Mouse (Mus musculus) adrenal gland (tissue): ENCODE measurements around the gene Mul1.

ENCODE experiments used
- intact Hi-C: fragments of 180-260 bp; cut with DNase I; formaldehyde crosslinking; loops from one replicate; pipeline ENCODE4 v1.15.1; 2025

The Mul1 gene

DNA sequence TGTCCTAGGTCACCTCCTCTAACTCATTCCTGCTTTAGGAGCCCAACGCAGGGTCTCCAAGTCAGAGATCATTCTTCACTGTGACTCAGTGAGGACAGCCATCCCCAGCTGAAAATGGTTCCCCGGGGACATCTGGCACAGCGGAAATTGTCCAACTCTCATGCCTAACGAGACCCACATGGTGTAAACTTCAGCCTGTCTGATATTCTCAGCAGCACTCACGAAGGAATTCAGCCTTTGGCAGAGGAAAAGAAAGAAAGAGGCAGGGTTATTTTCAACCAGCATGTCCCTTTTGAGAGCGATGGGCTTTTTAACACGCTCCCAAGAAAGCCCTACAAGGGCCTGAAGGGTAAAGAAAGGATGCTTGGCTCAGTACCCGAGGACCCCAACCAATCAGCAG, 3.1 kb upstream of the Mul1 start:
- intact Hi-C loops = no loop called here

DNA sequence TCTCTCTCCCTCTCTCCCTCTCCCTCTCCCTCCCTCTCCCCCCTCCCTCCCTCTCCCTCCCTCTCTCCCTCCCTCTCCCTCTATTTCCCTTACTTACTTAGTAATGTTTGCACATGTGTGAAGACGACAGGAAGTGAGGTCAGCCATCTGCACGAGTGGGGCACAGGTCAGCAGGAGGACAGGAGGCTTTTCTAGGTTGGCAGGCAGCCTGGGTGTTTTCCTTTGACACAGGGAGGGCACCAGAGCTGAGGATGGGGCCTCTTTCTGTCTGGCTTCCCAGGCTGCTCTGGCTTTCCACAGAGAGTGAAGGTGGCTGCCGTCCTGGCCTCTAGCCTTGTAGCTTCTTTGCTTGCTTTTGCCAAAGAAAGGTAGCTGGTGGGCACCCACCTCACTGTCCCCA, 5.6 kb downstream of the Mul1 start:
- intact Hi-C loops = no loop called here

DNA sequence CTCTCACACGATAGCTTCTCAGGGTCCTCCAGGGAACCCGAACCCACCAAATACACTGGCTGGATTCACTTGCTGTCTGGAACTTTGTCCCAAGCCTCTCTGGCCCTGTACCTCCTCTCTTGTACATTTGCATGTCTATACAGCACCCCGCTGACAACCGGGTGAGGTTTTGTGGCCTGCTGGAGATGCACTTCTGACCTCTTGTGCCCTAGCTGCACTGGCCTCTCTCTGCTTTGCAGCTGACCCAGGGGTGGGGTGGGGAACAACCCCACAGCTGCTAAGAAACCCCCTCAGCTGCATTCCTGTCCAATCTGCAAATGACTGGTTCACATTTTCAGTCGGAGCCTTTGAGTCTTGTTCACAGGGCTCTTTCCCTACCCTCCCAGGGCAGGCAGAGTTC, 10.5 kb downstream of the Mul1 start:
- intact Hi-C loops = loop anchor here (5.0 kb wide), 1 partner anchor 407 kb away; no protein-coding TSS in a partner anchor

DNA sequence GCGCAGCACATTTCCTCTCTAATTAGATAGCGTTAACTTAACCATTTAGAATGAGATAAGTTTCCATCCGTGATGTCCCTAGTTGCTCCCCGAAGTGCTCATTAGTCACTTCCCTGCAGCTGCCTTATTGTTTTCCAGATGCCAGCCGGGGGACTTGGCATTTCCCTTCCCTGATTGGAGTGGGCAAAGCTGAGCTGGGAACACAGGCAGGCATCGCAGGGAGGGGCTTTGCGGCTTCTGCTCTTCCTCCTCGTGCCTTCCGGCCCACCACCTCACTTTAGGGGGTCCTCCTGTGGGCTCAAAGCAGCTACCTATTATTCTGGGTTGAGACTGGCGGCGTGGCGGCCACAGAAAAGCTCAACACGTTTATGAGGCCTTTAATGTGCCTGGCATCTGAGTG, 12.5 kb downstream of the Mul1 start:
- intact Hi-C loops = loop anchor here (1.0 to 5.0 kb wide), 3 partner anchors 115 to 405 kb away; no protein-coding TSS in a partner anchor

DNA sequence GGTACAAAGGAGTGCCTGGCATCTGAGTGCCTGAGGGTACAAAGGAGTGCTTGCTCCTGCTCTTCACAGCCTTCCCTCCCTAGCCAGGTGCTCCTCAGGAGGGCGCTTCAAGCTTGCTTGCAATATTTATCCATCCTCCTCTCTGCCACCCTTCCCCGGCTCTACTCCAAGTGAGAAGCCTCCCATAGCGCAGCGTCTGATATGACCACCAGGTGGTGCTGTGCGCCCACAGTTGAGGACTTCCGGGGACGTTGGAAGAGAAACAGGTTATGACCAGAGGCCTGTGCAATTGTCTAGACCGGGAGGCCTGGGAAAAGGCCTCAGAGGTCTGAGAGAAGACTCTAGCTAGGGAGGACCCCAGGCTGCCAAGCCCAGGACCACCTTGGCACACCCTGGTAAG, 12.9 kb downstream of the Mul1 start:
- intact Hi-C loops = loop anchor here (1.0 to 5.0 kb wide), 3 partner anchors 115 to 405 kb away; no protein-coding TSS in a partner anchor

DNA sequence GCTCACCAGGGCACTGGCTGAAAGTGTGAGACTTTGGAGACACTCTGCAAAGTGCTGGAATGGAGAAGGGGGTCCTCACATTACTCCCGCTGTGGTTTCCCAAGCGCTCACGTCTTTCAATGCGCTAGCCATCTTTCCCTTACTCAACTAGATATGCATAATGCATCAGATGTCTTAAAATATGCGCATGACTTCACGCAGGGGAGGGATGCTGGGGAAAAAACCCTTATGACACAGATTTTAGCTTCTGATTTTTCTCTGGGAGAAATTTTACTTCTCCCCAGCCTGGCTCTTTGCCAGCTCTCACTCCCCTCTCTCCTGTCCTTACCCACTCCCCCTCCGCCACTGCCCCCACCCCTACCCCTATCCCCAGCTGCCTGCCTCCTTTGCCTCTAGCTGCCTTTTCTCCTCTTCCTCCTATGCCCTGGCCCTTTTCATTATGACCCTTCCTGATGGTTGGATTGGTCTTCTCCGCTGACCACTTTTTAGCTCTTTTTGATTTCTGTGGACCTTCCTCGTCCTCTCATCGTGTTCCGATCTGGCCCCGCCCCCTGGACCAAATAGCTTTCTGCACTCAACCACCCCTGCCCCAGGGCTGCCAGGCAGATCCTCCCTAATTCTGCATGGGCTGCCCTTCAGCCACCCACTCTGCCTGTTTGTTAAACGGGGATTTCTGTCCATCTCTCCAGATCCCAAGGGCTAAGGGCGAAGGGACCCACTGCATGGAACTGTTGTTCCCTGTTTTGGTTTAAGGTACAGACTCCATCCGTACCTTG, 13.5 kb downstream of the Mul1 start:
- intact Hi-C loops = loop anchor here (1.0 to 5.0 kb wide), 3 partner anchors 114 to 404 kb away; no protein-coding TSS in a partner anchor

DNA sequence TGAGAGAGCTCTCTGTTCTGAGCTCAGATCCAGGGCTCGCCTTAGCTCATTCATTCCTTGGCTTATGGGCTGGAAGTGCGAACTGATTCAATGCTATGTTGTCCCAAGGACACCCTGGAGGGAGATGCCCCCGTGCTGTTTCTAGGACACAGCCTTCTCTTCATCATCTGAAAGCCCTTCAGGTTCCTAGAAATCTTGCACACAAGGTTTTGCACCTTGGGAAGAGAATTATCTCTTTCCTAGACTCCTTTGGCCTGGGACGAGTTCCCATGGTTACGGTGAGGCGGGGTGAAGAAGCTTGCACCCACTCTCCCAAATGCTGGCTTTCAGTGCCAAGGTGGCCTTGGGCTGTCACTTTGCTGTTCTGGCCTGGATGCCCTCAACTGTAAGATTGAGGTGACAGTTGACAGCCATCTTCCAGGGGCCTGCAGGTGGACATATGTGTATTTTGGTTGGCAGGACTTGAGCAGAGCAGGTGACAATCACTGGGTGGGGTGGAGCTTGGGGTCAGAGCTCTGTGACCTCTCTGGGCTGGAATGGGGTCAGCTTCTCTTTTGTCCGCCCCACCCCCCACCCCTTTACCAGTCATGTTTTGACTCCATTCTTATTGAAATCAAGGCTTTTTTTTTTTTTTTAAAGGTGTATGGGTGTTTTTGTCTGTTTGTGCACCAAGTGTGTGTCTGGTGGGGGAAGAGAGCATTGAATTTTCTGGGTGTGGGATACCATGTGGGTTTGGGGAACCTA, 14.6 kb downstream of the Mul1 start:
- intact Hi-C loops = loop anchor here (5.0 kb wide), 1 partner anchor 403 kb away; no protein-coding TSS in a partner anchor

DNA sequence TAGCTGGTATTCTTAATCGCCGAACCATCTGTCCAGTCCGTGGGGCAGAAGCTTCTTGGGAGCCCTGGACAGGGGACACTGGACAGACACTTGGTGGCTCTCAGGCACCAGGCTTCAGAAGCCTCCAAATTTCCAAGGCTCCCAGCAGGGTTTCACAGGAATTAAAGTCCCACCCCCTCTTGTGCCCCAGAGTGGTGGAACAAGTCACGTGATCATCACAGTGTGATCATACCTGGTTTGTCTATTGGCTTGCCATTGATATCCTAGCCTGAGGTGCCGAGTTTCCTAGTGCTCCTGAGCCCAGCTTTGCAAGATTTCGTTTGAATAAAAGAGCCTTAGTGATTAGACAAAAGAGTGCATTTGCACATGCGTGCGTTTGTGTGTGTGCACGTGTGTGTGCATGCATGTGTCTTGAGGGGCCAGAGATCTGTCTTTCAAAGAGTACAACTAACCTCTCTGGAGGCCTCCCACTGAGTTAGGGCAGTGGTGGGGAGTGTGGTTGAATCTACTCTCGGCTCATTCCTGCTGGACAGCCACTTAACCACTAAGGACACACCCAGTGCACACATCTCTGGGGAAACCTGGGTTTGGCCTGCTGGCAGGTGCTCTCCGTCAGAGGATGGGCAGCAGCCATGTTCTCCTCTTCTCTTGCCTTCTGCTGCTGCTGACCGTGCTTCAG, 15.3 kb downstream of the Mul1 start:
- intact Hi-C loops = loop anchor here (5.0 kb wide), 1 partner anchor 403 kb away; no protein-coding TSS in a partner anchor

DNA sequence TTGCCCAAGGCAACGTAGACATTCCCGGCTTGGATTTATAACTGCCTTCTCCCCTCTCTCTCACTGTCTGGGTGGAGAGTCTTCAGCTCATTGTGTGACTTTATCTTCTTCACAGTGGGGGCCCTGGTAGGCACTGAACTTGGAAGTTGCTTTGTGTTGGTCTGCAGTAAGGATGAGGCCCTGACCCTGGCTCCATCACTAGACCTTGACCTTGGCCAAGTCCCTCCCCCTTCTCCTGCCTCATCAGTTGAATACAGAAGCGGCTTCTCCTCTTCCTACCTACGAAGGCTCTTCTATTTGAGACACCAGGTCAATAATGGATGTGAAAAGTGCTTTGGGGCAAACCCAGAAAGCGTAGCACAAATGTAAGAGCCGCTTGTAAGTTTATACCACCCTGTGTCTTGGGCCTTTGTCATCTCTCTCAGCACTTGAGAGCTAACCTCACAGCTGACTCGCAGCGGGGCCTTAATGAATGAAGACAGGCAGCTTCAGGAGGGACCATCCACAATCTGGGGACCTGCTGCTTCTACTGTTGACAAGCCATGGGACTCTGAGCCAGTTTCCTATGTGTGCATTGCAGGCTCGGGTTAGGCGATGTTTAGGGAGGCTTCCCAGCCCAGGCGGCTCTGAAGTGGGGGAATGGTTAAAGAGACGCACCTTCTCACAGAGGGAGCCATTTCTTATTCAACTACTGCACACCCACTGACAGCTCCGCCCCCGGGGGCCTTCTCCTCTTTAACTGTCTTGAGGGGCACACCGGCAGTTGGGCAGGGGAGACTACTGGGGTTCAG, 18.0 kb downstream of the Mul1 start:
- intact Hi-C loops = no loop called here

DNA sequence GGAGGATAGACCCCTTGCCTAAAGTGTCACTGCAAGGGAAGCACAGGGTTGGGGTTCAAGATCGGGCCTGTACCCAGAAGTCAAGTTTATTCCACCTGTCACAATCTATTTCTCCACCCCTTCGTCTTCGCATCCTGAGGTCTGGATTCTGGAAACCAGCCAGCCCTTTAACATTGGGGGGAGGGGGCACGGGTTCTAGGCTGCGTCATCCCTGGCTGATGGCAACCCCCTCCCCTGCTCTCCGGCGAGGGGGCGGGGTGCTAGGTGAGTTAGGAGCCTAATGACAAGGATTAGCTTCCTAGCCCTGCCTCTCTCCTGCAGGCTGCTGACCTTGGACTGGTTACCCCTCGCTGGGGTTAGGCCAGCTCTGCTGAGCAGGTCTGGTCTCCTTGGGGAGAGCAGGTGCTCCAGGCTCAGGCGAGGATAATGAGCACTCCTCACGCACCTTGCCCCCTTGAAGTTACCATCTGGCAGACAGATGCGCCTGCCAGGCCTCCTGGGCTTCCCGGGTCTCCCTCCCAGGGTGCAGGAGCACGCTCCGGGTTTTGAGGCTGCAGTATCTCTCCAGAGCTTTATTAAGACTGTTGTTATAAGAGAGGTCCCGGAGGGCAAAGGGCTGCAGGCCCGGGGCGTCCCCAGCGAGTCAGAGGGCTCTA, 18.8 kb downstream of the Mul1 start:
- intact Hi-C loops = no loop called here

DNA sequence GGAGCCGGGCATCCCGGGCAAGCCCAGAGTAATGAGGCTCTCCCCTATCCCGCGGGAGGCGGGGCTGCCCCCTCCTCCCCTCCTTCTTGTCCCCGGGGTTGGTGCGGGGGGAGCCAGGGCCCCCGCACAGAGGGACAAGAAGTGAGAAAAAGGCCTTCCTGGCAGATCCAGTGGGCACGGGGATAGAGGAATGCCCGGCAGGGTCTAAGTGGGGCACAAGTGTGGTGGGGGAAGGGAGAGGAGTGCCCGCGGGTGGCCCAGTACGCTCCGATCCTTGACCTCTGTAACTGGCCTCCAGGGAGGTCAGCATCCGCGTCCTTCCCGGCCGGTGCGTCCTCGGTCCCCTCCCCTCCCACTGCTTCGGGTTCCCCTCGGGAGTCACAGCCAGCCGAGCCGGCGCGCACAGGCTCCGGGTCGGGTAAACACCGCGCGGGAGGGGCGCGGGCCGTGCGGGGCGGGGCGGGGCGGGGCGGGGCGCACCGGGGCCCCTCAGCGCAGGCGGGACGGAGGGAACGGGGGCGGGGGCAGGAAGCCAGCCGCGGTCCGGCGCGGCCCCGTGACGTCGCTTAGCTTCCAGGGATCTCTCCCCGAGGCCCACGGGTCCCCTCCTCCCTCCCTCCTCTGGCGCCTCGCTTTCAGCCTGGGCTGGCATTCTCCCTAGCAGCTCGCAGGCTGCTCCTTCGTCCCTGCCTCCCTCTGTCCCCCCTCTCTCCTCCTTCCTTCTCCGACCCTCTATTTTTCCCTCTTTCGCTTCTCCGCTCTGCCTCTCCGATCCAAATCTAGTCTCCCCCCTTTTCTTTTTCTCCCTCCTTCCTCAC, 19.5 kb downstream of the Mul1 start, which contains the start of gene Camk2n1:
Camk2n1 (plus strand) TSS at position 562 of the 818 bp plus-strand sequence.
- intact Hi-C loops = no loop called here

DNA sequence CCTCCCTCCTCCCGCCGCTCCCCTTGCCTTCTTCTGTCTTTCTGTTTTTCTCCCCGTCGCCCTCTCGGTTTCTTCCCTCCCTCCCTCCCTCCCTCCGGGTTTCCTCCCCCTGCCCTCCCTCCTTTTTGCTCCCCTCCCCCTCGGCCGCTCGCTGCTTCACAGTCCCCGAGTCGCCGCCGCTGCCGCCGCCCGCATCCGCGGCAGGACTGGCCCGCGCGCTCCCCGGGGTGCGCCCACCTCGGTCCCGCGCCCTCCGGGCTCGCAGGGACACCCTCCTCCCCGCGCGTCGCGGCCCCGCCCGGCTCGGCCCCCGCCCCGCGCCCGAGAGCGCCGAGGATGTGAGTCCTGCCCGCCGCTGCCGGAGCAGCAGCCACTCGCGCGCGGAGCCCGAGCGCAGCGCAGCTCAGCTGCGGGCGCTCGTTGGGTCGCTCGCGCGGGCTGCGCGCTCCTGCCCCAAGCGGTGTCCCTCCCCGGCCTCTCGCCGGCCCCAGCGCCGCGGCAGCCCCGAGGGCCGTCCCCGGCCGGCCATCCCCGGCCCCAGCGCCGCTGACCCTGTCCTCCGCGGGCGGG, 20.2 kb downstream of the Mul1 start:
- intact Hi-C loops = no loop called here

DNA sequence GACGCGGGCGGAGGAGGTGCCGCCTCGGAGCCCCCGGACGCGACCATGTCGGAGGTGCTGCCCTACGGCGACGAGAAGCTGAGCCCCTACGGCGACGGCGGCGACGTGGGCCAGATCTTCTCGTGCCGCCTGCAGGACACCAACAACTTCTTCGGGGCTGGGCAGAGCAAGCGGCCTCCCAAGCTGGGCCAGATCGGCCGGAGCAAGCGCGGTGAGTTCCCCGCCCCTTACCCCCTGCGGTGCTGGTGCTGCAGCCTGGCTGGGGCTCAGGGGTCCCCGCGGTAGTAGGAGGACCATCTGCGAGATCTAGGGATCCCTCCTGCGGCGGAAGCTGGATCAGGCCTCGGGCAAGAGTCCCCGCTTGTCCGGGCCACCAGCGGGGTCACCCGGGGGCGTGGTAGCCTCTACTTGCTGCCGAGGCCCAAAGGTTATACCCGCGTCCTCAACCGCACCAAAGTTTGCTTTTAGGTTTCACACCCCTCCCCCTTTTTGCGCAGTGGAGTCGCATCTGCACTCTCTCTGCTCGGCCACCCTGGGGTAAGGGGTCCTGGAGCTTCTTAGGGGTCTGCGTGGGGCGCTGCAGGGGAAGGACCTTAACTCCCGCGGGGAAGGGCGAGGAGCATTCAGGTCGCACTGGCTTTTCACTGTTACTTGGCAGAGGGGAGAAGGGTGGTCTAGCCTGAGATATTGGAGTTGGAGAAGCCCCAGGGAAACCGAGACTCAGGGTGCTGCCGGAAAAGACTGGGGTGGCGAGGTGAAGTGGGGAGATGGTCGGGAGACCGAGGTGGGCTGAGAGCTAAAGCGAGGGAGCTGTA, 20.9 kb downstream of the Mul1 start:
- intact Hi-C loops = no loop called here

DNA sequence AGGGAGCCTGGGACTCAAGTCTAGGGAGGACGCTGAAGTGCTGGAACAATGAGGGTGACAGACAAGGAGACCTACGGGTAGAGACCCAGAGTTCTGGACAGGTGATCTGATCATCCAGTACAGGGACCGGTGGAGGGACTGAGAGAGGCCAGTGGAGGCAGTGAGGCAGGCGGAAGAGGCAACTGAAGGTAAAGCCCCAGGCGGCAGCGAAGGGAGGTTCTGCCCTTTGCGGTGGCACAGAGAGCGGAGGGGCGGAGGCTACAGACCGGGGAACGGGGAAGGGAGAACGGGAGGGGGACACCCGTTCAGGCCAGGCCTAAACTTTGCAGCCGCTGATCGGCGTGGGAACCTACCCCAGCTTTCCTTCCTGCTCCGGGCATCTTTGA, 21.5 kb downstream of the Mul1 start:
- intact Hi-C loops = no loop called here

DNA sequence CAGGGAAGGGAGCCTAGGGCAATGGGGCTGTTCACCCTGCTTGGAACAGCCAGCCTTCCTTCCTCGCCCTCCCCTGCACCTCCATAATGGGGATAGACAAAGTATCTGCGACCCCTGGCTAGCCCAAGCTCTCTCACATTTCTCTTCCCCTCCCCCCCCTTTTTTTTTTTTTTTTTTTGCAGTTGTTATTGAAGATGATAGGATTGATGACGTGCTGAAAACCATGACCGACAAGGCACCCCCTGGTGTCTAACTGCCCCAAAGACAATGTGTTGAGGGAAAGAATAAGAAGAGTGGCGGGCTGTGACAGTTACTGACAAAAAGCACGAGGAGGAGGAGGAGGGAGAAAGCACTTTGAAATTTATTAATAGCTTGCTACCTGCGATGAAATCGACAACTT, 22.1 kb downstream of the Mul1 start:
- intact Hi-C loops = no loop called here

DNA sequence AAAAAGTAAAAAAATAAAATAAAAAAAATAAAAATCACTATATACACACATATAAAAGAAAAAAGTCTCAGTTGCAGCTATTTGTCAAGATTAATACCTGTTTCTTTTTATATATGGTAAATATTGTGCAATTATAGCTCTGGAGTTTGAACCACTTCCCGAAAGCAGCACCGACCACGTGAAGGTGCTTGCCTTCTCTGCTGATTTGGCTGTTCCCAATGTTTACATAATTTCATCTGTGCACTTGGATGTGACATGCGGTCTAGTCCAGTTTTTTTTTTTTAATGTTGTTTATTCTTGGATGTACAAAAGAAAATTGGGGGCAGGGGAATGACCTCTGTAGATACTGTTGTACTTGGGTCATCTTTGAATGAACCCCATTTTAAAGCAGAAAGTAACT, 22.6 kb downstream of the Mul1 start:
- intact Hi-C loops = no loop called here

DNA sequence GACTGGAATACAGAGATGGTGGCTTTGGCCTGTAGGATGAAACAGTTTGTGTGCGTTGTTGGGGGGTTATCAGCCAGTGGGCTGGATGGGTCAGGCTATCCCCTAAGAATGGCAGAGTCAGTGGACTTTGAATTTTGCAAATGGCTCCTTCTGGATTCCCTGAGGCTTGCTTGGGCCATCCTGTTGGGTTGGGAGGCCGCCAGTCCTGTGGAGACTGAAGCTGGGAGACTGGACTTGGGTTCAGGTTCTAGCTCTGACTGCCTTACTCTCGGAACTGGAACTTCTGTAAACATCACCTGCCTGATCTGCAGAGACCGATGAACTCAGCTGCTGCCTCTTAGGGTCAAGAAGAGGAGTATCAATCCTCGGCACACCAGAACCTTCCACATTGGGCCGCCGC, 23.7 kb downstream of the Mul1 start:
- intact Hi-C loops = no loop called here

DNA sequence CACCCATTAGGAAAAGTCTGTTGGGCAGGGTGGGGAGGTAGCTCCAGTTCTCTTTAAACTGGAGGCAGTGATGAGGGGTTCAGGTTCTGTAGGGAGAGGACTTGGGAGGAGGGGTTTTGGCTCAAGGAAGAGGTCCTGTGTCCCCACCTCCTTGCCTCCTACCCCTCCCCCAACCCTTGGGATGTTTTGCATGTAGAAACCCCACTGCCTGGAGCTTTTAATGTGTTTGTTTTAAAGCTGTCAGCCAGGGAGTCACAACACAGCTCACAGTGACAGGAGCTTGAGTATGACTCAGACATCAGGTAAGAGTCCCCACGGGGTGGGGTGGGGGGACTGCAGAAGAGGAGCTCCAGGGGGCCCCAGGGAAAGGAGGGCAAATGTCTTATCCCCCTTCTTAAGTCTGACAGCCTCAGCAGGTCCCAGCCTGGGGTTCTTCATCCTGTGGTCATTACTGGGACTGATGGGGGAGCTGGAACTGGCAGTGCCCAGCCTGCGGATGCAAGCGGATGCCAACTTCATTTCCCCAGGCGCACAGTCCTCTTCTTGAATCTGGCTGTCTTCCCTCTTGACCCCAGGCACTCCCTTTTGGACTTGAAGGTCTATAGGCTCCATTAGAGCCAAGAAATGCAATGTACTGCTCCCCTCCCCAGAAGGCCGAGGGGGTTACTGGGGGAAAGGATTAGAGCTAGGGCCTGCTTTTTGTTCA, 24.4 kb downstream of the Mul1 start:
- intact Hi-C loops = no loop called here
